Mouse (Mus musculus): ENCODE measurements around the gene Pllp. TPM values are rescaled to one million over a fixed set of nuclear protein-coding genes. Genes with fewer than 3 reads are reported as not detected.

Gene Pllp
- polyA plus RNA-seq, 1 experiment from 2014 or later = 3.6 TPM

- Histone ChIP-seq H3K9me3 (ENCODE audit: control insufficient read depth, low read length) (no peaks in the 10 kb centered on the region), H3K36me3 (ENCODE audit: control insufficient read depth, insufficient read depth, low read length) (no peaks in the 10 kb centered on the region), H3K9ac (ENCODE audit: low read length) (no peak overlapping the region), H3K4me1 (replicated peaks; ENCODE audit: control insufficient read depth, insufficient read depth, low read length) (no peaks in the 10 kb centered on the region), H3K27me3 (ENCODE audit: control insufficient read depth, insufficient read depth, low read depth, low read length) (no peaks in the 10 kb centered on the region), H3K27ac (ENCODE audit: low read length) (no peak overlapping the region), H3K4me2 (ENCODE audit: low read depth, low read length) (no peak overlapping the region), H3K4me3 (ENCODE audit: low read length) (no peak overlapping the region)
- 68% methylated on average over 10 of the region's 10 CpGs for WGBS
- no peak for ATAC-seq (ENCODE audit: low read depth)
Measured at GRCm38 (mm10) chr8:94705581-94706245, 9.6 kb upstream of the Pllp start.

DNA sequence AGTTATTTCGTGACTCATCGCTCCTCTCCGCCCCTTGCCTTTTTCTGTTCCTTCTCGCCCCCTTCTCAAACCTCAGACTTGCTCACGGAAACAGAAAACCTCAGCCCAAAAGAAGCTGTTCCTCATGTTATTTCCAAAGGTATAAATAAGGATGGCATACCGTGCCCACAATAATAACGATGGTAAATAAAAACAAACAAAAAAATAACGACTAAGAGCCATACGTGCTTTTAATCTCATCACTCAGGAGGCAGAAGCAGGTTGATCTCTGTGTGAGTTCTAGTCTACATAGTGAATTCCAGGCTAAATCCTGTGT is 8.5 kb upstream of the Pllp start:
- Histone ChIP-seq H3K9me3 (ENCODE audit: control insufficient read depth, low read length) (no peaks in the 10 kb centered on the region), H3K4me2 (ENCODE audit: low read depth, low read length) (peak overlapping the region; percentile 88), H3K9ac (ENCODE audit: low read length) (peak overlapping the region; percentile 65), H3K27ac (ENCODE audit: low read length) (no peak overlapping the region), H3K4me1 (replicated peaks; ENCODE audit: control insufficient read depth, insufficient read depth, low read length) (no peaks in the 10 kb centered on the region), H3K4me3 (ENCODE audit: low read length) (peak overlapping the region; percentile 54), H3K27me3 (ENCODE audit: control insufficient read depth, insufficient read depth, low read depth, low read length) (no peaks in the 10 kb centered on the region), H3K36me3 (ENCODE audit: control insufficient read depth, insufficient read depth, low read length) (no peaks in the 10 kb centered on the region)
- no peak for ATAC-seq (ENCODE audit: low read depth)
- 15% methylated on average over 9 of the region's 9 CpGs for WGBS

DNA sequence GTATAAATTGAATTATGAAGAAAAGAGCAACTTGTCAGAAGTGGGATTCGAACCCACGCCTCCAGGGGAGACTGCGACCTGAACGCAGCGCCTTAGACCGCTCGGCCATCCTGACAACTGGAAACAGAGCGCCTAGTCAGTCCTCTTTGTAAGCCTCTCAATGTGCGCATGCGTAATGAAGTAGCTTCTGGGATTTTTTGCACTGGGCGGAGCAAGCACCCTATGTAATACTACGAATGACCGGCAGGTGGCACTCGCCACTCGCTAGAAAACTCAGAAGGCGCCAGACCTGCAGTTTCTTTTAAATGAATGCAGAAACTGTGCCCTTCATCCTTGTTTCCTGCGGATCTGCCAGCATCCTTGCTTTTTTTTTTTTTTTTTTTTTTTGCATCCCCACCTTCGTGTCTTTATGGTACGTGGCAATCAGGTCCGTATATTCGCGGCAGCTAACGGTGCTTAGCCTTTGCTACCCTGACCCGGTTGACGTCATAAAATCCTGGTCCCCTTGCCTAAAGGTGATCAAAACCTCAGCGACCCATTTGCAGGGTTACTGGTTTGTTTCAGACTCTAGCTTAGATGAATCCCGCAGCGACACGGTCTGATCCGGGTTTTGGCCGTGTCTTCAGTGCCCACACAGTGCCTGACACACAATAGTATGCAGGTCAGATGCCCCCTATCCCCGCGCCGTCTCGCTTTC is 8.0 kb upstream of the Pllp start:
- Histone ChIP-seq H3K27ac (ENCODE audit: low read length) (no peak overlapping the region), H3K4me3 (ENCODE audit: low read length) (peak overlapping the region; percentile 61), H3K4me1 (replicated peaks; ENCODE audit: control insufficient read depth, insufficient read depth, low read length) (no peaks in the 10 kb centered on the region), H3K27me3 (ENCODE audit: control insufficient read depth, insufficient read depth, low read depth, low read length) (no peaks in the 10 kb centered on the region), H3K9ac (ENCODE audit: low read length) (peak overlapping the region; percentile 65), H3K36me3 (ENCODE audit: control insufficient read depth, insufficient read depth, low read length) (no peaks in the 10 kb centered on the region), H3K4me2 (ENCODE audit: low read depth, low read length) (peak overlapping the region; percentile 88), H3K9me3 (ENCODE audit: control insufficient read depth, low read length) (no peaks in the 10 kb centered on the region)
- WGBS = under 1% methylated on average over 35 of the region's 35 CpGs
- peak; percentile 92 for ATAC-seq (ENCODE audit: low read depth)

DNA sequence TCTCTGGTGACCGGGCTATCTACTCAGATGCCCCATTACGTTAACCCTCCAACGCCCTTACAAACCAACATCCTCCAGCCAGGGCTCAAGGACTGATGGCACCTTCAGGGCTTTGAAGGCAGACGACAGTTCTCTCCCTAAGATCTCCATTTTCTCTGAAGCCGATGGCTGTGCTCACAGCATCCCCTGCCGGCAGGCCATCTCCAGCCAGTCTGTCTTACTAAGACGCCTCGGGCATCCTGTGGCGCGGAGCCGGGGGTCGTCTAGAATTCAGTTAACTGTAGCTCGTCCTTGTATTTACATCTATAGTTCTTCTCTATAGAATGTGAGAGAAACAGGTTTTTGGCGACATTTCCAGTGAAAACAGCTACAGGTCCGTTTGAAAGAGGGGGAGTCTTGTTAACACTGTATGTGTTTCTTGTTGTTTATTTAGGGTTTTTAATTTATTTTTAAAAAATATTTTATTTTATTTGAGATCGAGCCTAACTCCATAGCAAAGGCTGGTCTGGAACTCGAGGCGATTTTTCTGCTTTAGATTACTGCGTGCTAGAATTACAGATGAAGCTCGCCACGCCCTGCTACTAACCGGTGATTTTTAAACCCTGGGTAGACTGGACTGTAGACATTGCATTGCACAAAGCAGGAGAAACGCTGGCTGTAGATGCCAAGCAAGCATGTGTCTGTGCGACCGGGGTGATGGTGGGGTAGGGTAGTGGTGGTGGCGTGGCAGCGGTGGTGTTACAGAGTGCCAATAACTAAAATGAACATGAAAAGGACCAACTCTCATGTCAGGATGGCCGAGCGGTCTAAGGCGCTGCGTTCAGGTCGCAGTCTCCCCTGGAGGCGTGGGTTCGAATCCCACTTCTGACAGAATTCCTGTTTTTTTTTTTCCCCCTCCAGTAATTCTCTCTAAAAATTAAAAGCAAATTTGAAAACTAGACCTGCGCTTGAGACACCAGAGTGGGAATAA is 7.1 kb upstream of the Pllp start:
- peak overlapping the region; percentile 12; the same call in 1 of the 2 replicates for H3K27ac ChIP-seq (ENCODE audit: low read length)
- no peaks in the 10 kb centered on the region for H3K4me1 ChIP-seq (replicated peaks; ENCODE audit: control insufficient read depth, insufficient read depth, low read length)
- H3K4me2 ChIP-seq (ENCODE audit: low read depth, low read length) = peak overlapping the region; percentile 70
- H3K9me3 ChIP-seq (ENCODE audit: control insufficient read depth, low read length) = no peaks in the 10 kb centered on the region
- WGBS = under 1% methylated on average over 35 of the region's 35 CpGs
- peak; percentile 91 for ATAC-seq (ENCODE audit: low read depth)
- H3K36me3 ChIP-seq (ENCODE audit: control insufficient read depth, insufficient read depth, low read length) = no peaks in the 10 kb centered on the region
- peak overlapping the region; percentile 61 for H3K4me3 ChIP-seq (ENCODE audit: low read length)
- peak overlapping the region; percentile 57 for H3K9ac ChIP-seq (ENCODE audit: low read length)
- 0 out of 2 replicates have a peak, but pooled peaks cover under 1% of the 10 kb centered on the region for H3K27me3 ChIP-seq (ENCODE audit: control insufficient read depth, insufficient read depth, low read depth, low read length)

DNA sequence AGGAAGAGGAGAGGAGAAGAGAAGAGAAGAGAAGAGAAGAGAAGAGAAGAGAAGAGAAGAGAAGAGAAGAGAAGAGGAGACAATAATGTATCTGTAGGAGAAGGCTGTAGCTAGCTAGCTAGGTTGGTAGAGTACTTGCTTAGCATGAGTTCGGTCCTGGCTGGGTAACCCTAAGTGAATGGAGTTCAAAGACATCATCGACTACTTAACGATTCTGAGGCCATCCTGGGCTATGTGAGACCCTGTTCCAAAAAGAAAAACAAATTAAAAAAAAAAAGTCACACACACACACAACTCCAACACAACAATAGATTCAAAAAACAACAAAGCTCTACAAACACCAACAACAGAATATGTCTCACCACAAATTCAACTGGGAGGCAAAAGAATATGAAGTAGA is 6.1 kb upstream of the Pllp start:
- Histone ChIP-seq H3K9ac (ENCODE audit: low read length) (no peak overlapping the region), H3K36me3 (ENCODE audit: control insufficient read depth, insufficient read depth, low read length) (no peaks in the 10 kb centered on the region), H3K9me3 (ENCODE audit: control insufficient read depth, low read length) (no peaks in the 10 kb centered on the region), H3K4me3 (ENCODE audit: low read length) (no peak overlapping the region), H3K4me1 (replicated peaks; ENCODE audit: control insufficient read depth, insufficient read depth, low read length) (no peaks in the 10 kb centered on the region), H3K27ac (ENCODE audit: low read length) (no peak overlapping the region), H3K4me2 (ENCODE audit: low read depth, low read length) (peak overlapping the region; percentile 70), H3K27me3 (ENCODE audit: control insufficient read depth, insufficient read depth, low read depth, low read length) (peaks cover 4% of the 10 kb centered on the region)
- ATAC-seq (ENCODE audit: low read depth) = no peak
- 70% methylated on average over 3 of the region's 3 CpGs for WGBS

DNA sequence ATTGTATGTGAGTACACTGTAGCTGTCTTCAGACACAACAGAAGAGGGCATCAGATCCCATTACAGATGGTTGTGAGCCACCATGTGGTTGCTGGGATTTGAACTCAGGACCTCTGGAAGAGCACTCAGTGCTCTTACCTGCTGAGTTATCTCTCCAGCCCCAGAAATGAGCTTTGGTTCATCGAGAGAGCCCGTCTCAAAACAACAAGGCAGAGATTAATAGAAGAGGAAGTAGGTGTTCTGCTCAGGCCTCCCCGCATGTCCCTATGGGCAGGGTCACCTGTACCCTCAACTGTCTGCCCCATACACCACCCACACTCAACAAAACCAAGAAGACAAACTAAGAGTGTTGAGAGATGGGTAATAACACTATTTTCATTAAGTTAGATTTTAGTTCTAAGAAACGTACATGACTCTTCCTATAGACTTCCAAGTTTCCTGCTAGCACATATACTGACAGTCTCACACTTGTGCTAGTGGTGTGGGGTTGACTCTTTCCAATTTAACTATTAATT is 4.4 kb upstream of the Pllp start:
- peaks cover 20% of the 10 kb centered on the region for H3K27me3 ChIP-seq (ENCODE audit: control insufficient read depth, insufficient read depth, low read depth, low read length)
- H3K4me2 ChIP-seq (ENCODE audit: low read depth, low read length) = no peak overlapping the region
- no peak overlapping the region for H3K9ac ChIP-seq (ENCODE audit: low read length)
- peaks cover 9% of the 10 kb centered on the region for H3K4me1 ChIP-seq (replicated peaks; ENCODE audit: control insufficient read depth, insufficient read depth, low read length)
- ATAC-seq (ENCODE audit: low read depth) = no peak
- H3K9me3 ChIP-seq (ENCODE audit: control insufficient read depth, low read length) = no peaks in the 10 kb centered on the region
- no peak overlapping the region for H3K4me3 ChIP-seq (ENCODE audit: low read length)
- WGBS = 66% methylated on average over 4 of the region's 4 CpGs
- H3K27ac ChIP-seq (ENCODE audit: low read length) = no peak overlapping the region
- no peaks in the 10 kb centered on the region for H3K36me3 ChIP-seq (ENCODE audit: control insufficient read depth, insufficient read depth, low read length)

DNA sequence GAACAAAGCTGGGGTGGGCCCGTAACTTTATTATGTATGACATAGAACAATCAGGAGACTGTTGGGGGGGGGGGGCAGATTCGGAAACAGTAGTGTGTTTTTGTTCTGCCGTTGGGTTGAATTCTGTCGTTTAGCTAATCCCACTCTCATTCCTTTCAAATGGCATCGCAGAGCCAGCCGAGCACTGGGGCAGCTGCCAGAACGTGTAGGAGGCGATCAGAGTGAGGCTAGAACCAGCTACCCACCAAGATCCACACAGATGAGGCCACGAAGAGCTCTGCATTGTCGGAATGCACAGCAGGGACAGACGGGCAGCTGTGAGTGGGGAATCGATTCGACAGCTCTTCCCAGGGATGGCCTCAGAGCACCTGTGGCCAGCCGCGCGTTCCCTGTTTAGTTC is 3.3 kb upstream of the Pllp start:
- Histone ChIP-seq H3K9ac (ENCODE audit: low read length) (no peak overlapping the region), H3K27ac (ENCODE audit: low read length) (no peak overlapping the region), H3K27me3 (ENCODE audit: control insufficient read depth, insufficient read depth, low read depth, low read length) (peaks cover 30% of the 10 kb centered on the region), H3K4me3 (ENCODE audit: low read length) (no peak overlapping the region), H3K36me3 (ENCODE audit: control insufficient read depth, insufficient read depth, low read length) (no peaks in the 10 kb centered on the region), H3K9me3 (ENCODE audit: control insufficient read depth, low read length) (no peaks in the 10 kb centered on the region), H3K4me2 (ENCODE audit: low read depth, low read length) (no peak overlapping the region), H3K4me1 (replicated peaks; ENCODE audit: control insufficient read depth, insufficient read depth, low read length) (peaks cover 12% of the 10 kb centered on the region)
- ATAC-seq (ENCODE audit: low read depth) = no peak
- 72% methylated on average over 16 of the region's 16 CpGs for WGBS

GRCm38 (mm10) chr8:94697956-94698355 is 1.9 kb upstream of the Pllp start:
- H3K9ac ChIP-seq (ENCODE audit: low read length) = no peak overlapping the region
- peaks cover 12% of the 10 kb centered on the region for H3K4me1 ChIP-seq (replicated peaks; ENCODE audit: control insufficient read depth, insufficient read depth, low read length)
- no peaks in the 10 kb centered on the region for H3K36me3 ChIP-seq (ENCODE audit: control insufficient read depth, insufficient read depth, low read length)
- H3K27ac ChIP-seq (ENCODE audit: low read length) = no peak overlapping the region
- peaks cover 36% of the 10 kb centered on the region for H3K27me3 ChIP-seq (ENCODE audit: control insufficient read depth, insufficient read depth, low read depth, low read length)
- H3K4me2 ChIP-seq (ENCODE audit: low read depth, low read length) = no peak overlapping the region
- ATAC-seq (ENCODE audit: low read depth) = no peak
- 74% methylated on average over 6 of the region's 6 CpGs for WGBS
- no peak overlapping the region for H3K4me3 ChIP-seq (ENCODE audit: low read length)
- H3K9me3 ChIP-seq (ENCODE audit: control insufficient read depth, low read length) = no peaks in the 10 kb centered on the region

- 50% methylated on average over 3 of the region's 3 CpGs for WGBS
- no peaks in the 10 kb centered on the region for H3K9me3 ChIP-seq (ENCODE audit: control insufficient read depth, low read length)
- peaks cover 12% of the 10 kb centered on the region for H3K4me1 ChIP-seq (replicated peaks; ENCODE audit: control insufficient read depth, insufficient read depth, low read length)
- no peak overlapping the region for H3K9ac ChIP-seq (ENCODE audit: low read length)
- no peaks in the 10 kb centered on the region for H3K36me3 ChIP-seq (ENCODE audit: control insufficient read depth, insufficient read depth, low read length)
- no peak overlapping the region for H3K4me3 ChIP-seq (ENCODE audit: low read length)
- no peak for ATAC-seq (ENCODE audit: low read depth)
- no peak overlapping the region for H3K4me2 ChIP-seq (ENCODE audit: low read depth, low read length)
- H3K27me3 ChIP-seq (ENCODE audit: control insufficient read depth, insufficient read depth, low read depth, low read length) = peaks cover 36% of the 10 kb centered on the region
- no peak overlapping the region for H3K27ac ChIP-seq (ENCODE audit: low read length)
Measured at GRCm38 (mm10) chr8:94696566-94696965, 488 bp upstream of the Pllp start.

Data from lung, embryonic 16.5 days (tissue).